Mouse (Mus musculus) MEL (cell line): ENCODE measurements around the gene Slc5a5.

Experiments used
- BHLHE40 ChIP-seq: IDR thresholded peaks from 2 replicates; pipeline ENCODE4 v1.6.1; 2012; ENCODE audit warnings: low read depth, mild to moderate bottlenecking, inconsistent platforms, low read length, improper control_type of control experiment, borderline replicate concordance
- CHD2 ChIP-seq: IDR thresholded peaks from 2 replicates; pipeline ENCODE4 v1.6.1; 2011; ENCODE audit warnings: low read length, improper control_type of control experiment
- CTCF ChIP-seq, 3 experiments: IDR thresholded peaks in 2 of 3; conservative IDR thresholded peaks in 1 of 3; 2 replicates each; pipeline ENCODE4 v1.5.1; 2011 to 2012; ENCODE audit warnings: low read length in 3 of 3, low read depth in 2 of 3, mild to moderate bottlenecking in 2 of 3, improper control_type of control experiment in 1 of 3, inconsistent platforms in 1 of 3, mixed read lengths in 1 of 3, moderate library complexity in 1 of 3; ENCODE audit not compliant: control insufficient read depth in 1 of 3, insufficient read depth in 1 of 3, poor library complexity in 1 of 3, severe bottlenecking in 1 of 3
- HCFC1 ChIP-seq: IDR thresholded peaks from 2 replicates; pipeline ENCODE4 v1.6.1; 2012; ENCODE audit warnings: low read depth, mild to moderate bottlenecking, inconsistent platforms, low read length, improper control_type of control experiment, moderate library complexity
- JUND ChIP-seq: IDR thresholded peaks from 2 replicates; pipeline ENCODE4 v1.6.1; 2011; ENCODE audit warnings: low read depth, mild to moderate bottlenecking, improper control_type of control experiment, low read length
- MAFK ChIP-seq: IDR thresholded peaks from 2 replicates; pipeline ENCODE4 v1.6.1; 2011; ENCODE audit warnings: low read depth, mild to moderate bottlenecking, low read length, improper control_type of control experiment, borderline replicate concordance
- POLR2A ChIP-seq, 2 experiments: IDR thresholded peaks; 2 replicates each; pipeline ENCODE4 v1.6.1; 2011 to 2012; ENCODE audit warnings: low read length in 2 of 2, mild to moderate bottlenecking in 2 of 2, control low read depth in 1 of 2, improper control_type of control experiment in 1 of 2, low read depth in 1 of 2, moderate library complexity in 1 of 2; ENCODE audit not compliant: control insufficient read depth in 1 of 2, insufficient read depth in 1 of 2, poor library complexity in 1 of 2
- SIN3A ChIP-seq: IDR thresholded peaks from 2 replicates; pipeline ENCODE4 v1.6.1; 2012; ENCODE audit warnings: low read length, improper control_type of control experiment, inconsistent platforms
- TAL1 ChIP-seq: IDR thresholded peaks from 2 replicates; pipeline ENCODE4 v1.6.1; 2012; ENCODE audit warnings: mild to moderate bottlenecking, inconsistent platforms, low read length, moderate library complexity, mixed read lengths
- UBTF ChIP-seq: IDR thresholded peaks from 2 replicates; pipeline ENCODE4 v1.6.1; 2012; ENCODE audit warnings: low read depth, mild to moderate bottlenecking, inconsistent platforms, low read length, improper control_type of control experiment, moderate library complexity, borderline replicate concordance; ENCODE audit not compliant: insufficient read depth
- ZKSCAN1 ChIP-seq: IDR thresholded peaks from 2 replicates; pipeline ENCODE4 v1.6.1; 2012; ENCODE audit warnings: low read depth, mild to moderate bottlenecking, inconsistent platforms, low read length, improper control_type of control experiment, moderate library complexity
- ZMIZ1 ChIP-seq: IDR thresholded peaks from 2 replicates; pipeline ENCODE4 v1.6.1; 2012; ENCODE audit warnings: low read depth, mild to moderate bottlenecking, inconsistent platforms, low read length, improper control_type of control experiment, moderate library complexity

DNA sequence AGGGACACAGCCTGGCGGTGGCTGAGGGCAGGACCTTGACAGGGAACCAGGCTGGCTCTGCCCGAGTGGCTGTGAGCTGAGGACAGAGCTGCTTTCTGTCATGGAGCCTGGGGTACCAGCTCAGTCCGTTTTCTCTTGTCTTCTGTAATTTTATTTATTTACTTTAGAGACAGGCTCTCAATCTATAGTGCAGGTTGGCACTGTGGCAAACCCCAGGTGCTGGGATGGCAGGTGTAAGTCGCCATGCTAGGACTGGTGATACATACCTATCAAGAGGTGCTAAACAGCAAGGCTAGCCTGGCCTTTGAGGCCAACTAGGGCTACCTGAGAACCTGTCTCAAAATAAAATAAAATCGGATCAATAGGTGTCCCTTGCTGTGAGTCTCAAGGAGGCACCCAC lies 36.5 kb downstream of the Slc5a5 start:
- TF ChIP-seq MAFK (no peak), BHLHE40 (no peak), CHD2 (no peak), POLR2A (IDR thresholded peaks at IDR 0.05; ENCODE audit: control insufficient read depth in 1 of 2, insufficient read depth in 1 of 2, low read depth in 1 of 2, low read length in 2 of 2, poor library complexity in 1 of 2) (no peak), HCFC1 (no peak), SIN3A (no peak), CTCF (IDR thresholded peaks at IDR 0.05 in 2 of 3, conservative IDR thresholded peaks at IDR 0.05 in 1 of 3; ENCODE audit: control insufficient read depth in 1 of 3, insufficient read depth in 1 of 3, low read depth in 2 of 3, low read length in 3 of 3, poor library complexity in 1 of 3, severe bottlenecking in 1 of 3) (no peak), ZMIZ1 (no peak), JUND (no peak), ZKSCAN1 (no peak), TAL1 (no peak), UBTF (no peak)
